Mouse (Mus musculus) stomach, postnatal 0 days (tissue): ENCODE measurements around the gene Allc.

Experiments used
- CTCF ChIP-seq: IDR thresholded peaks from 2 replicates; pipeline ENCODE4 v1.5.1; 2016; ENCODE audit warnings: antibody characterized with exemption, low read depth, mild to moderate bottlenecking, moderate library complexity
- EP300 ChIP-seq: optimal IDR thresholded peaks from 2 replicates; pipeline ENCODE3; 2016; ENCODE audit warnings: antibody characterized with exemption

- TF ChIP-seq CTCF (no peak), EP300 (no peak)
Observed at GRCm38 (mm10) chr12:28624251-28624650, 41.9 kb upstream of the Allc start.
